8 mouse cellular contexts compared by ENCODE assay signal in the genomic region with DNA sequence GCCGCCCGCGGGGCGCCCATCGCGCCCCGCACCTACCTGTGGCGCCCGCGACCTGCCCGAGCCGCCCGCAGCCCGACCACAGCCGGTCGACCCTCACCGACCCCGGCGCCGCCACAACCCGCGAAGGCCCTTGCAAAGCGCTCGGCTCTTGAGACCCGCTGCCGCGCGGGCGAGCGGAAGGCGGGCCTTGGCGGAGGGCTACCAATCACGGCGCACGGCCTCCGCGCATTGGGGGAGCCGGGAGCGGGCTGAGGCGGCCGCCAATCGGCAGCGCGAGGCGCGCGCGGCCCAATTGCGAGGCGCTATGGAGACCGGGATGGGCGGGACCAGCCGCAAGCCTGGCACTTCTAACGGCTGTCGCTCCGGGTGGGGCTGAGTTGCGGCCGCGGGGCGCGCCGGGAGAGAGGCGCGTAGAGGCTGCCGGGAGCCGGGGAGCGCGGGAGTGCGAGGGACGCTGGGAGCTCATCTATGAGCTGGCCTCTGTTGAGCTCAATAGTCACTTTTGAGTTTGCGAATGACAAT. TPM values are rescaled to one million over a fixed set of nuclear protein-coding genes. Genes with fewer than 3 reads are reported as not detected.
DNase-seq lines count a peak whose midpoint lies in the region; ATAC-seq lines count a peak whose summit lies in the region.

Dgcr8 (minus strand) TSS at position 180 of the 522 bp plus-strand sequence.

- under 1% methylated on average over 47 of the region's 71 CpGs for WGBS in lung, embryonic 16.5 days

- H3K27me3 ChIP-seq in lung, embryonic 16.5 days (ENCODE audit: control insufficient read depth, insufficient read depth, low read depth, low read length): no peaks in the 10 kb centered on the region

- peak within 1 kb of the TSS; percentile 89 for H3K9ac ChIP-seq in lung, embryonic 16.5 days (ENCODE audit: low read length)

- H3K9me3 ChIP-seq in lung, embryonic 16.5 days (ENCODE audit: control insufficient read depth, low read length): no peaks in the 10 kb centered on the region

- H3K36me3 ChIP-seq in lung, embryonic 16.5 days (ENCODE audit: control insufficient read depth, insufficient read depth, low read length): peaks cover 9% of the 10 kb centered on the region

- H3K27ac ChIP-seq in lung, embryonic 16.5 days (ENCODE audit: low read length): peak within 1 kb of the TSS; percentile 91

- peak within 1 kb of the TSS; percentile 76 for H3K4me3 ChIP-seq in lung, embryonic 16.5 days (ENCODE audit: low read length)

- peak; percentile 86 for DNase-seq in MEL-GATA-1-ER (ENCODE audit: extremely low read depth, low read depth)
- DNase-seq in cerebellum, adult 8-10 months: peak; percentile 98
- peak; percentile 97 for DNase-seq in forelimb bud, embryonic 11.5 days (ENCODE audit: low read depth, low spot score)
- DNase-seq in layer of hippocampus, adult 9-10 months (ENCODE audit: low spot score): peak; percentile 92
- DNase-seq in ovary, postnatal 10 days (ENCODE audit: low spot score): peak; percentile 94
- DNase-seq in thymus, postnatal 10 days (ENCODE audit: low spot score in 2 of 2): peak; percentile 97 to 99

- H3K4me1 ChIP-seq in lung, embryonic 16.5 days (replicated peaks; ENCODE audit: control insufficient read depth, insufficient read depth, low read length): peaks cover 20% of the 10 kb centered on the region

- H3K4me2 ChIP-seq in lung, embryonic 16.5 days (ENCODE audit: low read depth, low read length): peak within 1 kb of the TSS; percentile 73

- ATAC-seq in hematopoietic stem cell, adult 5-6 weeks (replicated peaks in 1 of 2; ENCODE audit: insufficient read depth in 1 of 2, low FRiP score in 2 of 2, low TSS enrichment in 1 of 2, low read depth in 1 of 2, poor library complexity in 2 of 2, severe bottlenecking in 2 of 2): peak; percentile 95
- ATAC-seq in lung, embryonic 16.5 days (ENCODE audit: low read depth): peak; percentile 99

RNA-seq across cellular contexts. Expression of gene Dgcr8, which starts in this region (rescaled TPM):
- total RNA-seq in hematopoietic stem cell, adult 5-6 weeks (2017): 62.5 and 84.9 TPM in 2 replicates
- polyA plus RNA-seq in lung, embryonic 16.5 days (2015; fragmentation: Nextera tagmentation; extraction: Ambion mirVana): 26.6 and 28.8 TPM in 2 replicates

Comparison
In these comparisons a context has a peak if more than half of its experiments do, and no peak if none do; other contexts are left out.
1. Peak in every context shown above with its lines: DNase-seq, ATAC-seq, H3K4me3 ChIP-seq and H3K27ac ChIP-seq.